Mouse (Mus musculus): ENCODE measurements at regions not wholly inside any gene's neighbourhood (a gene's known extent, or its start where the extent isn't known, plus 50 kb on each side); places are given as distances from the start of the nearest gene placed in this dataset.

DNA sequence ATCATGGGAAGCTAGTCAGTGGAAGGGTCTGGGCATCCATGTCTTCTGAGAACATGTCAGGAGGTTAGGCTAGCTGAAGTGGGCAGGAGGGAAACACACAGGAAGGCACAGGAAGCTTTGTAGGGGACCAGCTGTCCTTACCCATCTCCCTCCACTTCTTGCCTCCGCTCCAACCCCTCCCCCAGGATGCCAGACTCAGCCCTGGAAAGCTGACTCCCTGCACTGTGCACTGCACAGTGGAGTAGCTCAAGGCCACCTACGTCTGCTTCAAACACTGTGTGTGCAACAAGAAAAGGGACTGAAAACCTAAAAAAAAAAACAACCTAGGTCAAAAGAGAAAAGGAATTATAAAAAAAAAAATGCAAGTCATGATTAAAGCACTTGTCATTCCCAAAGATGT, 97.3 kb downstream of the Zfp706 start:
- no peaks in the 10 kb centered on the region for H3K9me3 ChIP-seq (replicated peaks; ENCODE audit: control insufficient read depth, low read length)
- no peak overlapping the region for H3K9ac ChIP-seq (ENCODE audit: low read length)
- no peak overlapping the region for H3K4me2 ChIP-seq (ENCODE audit: low read length)
- H3K4me3 ChIP-seq (ENCODE audit: low read depth, low read length), result no peak overlapping the region
- no peaks in the 10 kb centered on the region for H3K4me1 ChIP-seq (ENCODE audit: control insufficient read depth, insufficient read depth, low read length)
- no peak overlapping the region for H3K27ac ChIP-seq (ENCODE audit: low read depth, low read length)
- WGBS, result 71% methylated on average over 2 of the region's 2 CpGs
- H3K36me3 ChIP-seq (ENCODE audit: control insufficient read depth, insufficient read depth, low read length), result no peaks in the 10 kb centered on the region
- H3K27me3 ChIP-seq (replicated peaks; ENCODE audit: control insufficient read depth, insufficient read depth, low read length), result no peaks in the 10 kb centered on the region
- DNase-seq (ENCODE audit: low spot score) (no peak), ATAC-seq (no peak)

DNA sequence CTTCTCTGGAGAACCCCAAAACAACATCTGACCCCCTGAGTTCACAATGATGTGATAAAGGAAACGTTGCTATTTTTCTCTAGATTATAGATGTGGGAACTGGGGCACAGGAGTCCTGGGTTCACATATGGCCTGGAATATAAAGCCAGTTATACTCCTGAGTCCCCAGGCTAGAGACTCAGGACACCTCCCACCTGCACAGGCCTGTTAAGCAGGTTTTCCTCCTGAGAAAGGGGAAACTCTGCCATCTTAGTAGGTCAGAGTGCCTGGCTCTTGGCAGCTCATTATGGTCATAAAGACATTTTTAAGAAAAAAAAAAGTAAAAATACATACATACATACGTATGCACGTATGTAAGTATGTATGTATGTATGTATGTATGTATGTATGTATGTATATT, 98.1 kb downstream of the Zfp706 start:
- H3K4me3 ChIP-seq (ENCODE audit: low read depth, low read length), result no peak overlapping the region
- H3K4me2 ChIP-seq (ENCODE audit: low read length), result no peak overlapping the region
- no peaks in the 10 kb centered on the region for H3K36me3 ChIP-seq (ENCODE audit: control insufficient read depth, insufficient read depth, low read length)
- ATAC-seq (no peak), DNase-seq (ENCODE audit: low spot score) (no peak)
- no peaks in the 10 kb centered on the region for H3K4me1 ChIP-seq (ENCODE audit: control insufficient read depth, insufficient read depth, low read length)
- no peaks in the 10 kb centered on the region for H3K9me3 ChIP-seq (replicated peaks; ENCODE audit: control insufficient read depth, low read length)
- H3K9ac ChIP-seq (ENCODE audit: low read length), result no peak overlapping the region
- no peaks in the 10 kb centered on the region for H3K27me3 ChIP-seq (replicated peaks; ENCODE audit: control insufficient read depth, insufficient read depth, low read length)
- no peak overlapping the region for H3K27ac ChIP-seq (ENCODE audit: low read depth, low read length)
- 85% methylated on average over 3 of the region's 3 CpGs for WGBS

DNA sequence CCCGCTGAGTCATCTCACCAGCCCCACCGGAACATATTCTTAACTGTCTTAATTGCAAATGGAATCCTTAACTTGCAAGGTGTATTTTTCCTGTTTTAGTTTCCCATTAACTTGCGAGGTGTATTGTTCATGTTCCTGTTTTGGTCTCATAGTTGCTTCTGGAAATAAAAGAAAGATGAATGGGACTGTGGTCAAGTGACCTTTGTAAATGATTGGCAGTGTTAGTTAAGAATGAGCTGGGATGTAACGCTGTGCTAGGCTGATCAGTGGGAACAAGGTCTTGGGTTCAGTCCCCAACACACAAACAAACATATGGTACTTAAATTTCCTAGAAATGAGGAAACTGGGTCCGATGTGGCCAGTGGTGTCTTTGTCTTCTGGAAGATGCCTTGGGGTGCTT, 100.8 kb downstream of the Zfp706 start:
- H3K9me3 ChIP-seq (replicated peaks; ENCODE audit: control insufficient read depth, low read length), result no peaks in the 10 kb centered on the region
- no peak overlapping the region for H3K4me3 ChIP-seq (ENCODE audit: low read depth, low read length)
- 91% methylated on average over 5 of the region's 5 CpGs for WGBS
- H3K4me2 ChIP-seq (ENCODE audit: low read length), result no peak overlapping the region
- no peaks in the 10 kb centered on the region for H3K36me3 ChIP-seq (ENCODE audit: control insufficient read depth, insufficient read depth, low read length)
- ATAC-seq (no peak), DNase-seq (ENCODE audit: low spot score) (no peak)
- H3K9ac ChIP-seq (ENCODE audit: low read length), result no peak overlapping the region
- no peak overlapping the region for H3K27ac ChIP-seq (ENCODE audit: low read depth, low read length)
- H3K27me3 ChIP-seq (replicated peaks; ENCODE audit: control insufficient read depth, insufficient read depth, low read length), result no peaks in the 10 kb centered on the region
- peaks cover 4% of the 10 kb centered on the region; the same call in 1 of the 2 replicates for H3K4me1 ChIP-seq (ENCODE audit: control insufficient read depth, insufficient read depth, low read length)

DNA sequence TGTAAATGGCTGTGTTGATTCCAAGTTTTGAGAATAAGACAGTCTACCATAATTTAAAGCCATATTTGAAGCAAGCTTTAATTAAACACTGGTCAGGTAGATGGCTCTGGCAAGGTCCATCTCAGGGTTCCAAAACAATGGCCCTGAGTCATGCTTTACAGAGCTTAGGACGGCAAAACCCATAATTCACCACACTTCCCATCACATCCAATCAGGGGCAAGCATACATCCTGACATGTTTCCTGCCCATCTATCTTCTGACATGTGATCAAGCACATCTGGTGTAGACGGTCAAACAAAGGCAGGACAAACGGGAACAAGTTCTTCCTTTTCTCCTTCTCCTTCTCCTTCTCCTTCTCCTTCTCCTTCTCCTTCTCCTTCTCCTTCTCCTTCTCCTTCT, 101.5 kb downstream of the Zfp706 start:
- peaks cover 10% of the 10 kb centered on the region; the same call in 1 of the 2 replicates for H3K4me1 ChIP-seq (ENCODE audit: control insufficient read depth, insufficient read depth, low read length)
- H3K9me3 ChIP-seq (replicated peaks; ENCODE audit: control insufficient read depth, low read length), result no peaks in the 10 kb centered on the region
- ATAC-seq, result no peak
- DNase-seq (ENCODE audit: low spot score), result no peak
- H3K4me2 ChIP-seq (ENCODE audit: low read length), result no peak overlapping the region
- H3K9ac ChIP-seq (ENCODE audit: low read length), result no peak overlapping the region
- no peaks in the 10 kb centered on the region for H3K27me3 ChIP-seq (replicated peaks; ENCODE audit: control insufficient read depth, insufficient read depth, low read length)
- no peak overlapping the region for H3K4me3 ChIP-seq (ENCODE audit: low read depth, low read length)
- H3K27ac ChIP-seq (ENCODE audit: low read depth, low read length), result no peak overlapping the region
- H3K36me3 ChIP-seq (ENCODE audit: control insufficient read depth, insufficient read depth, low read length), result no peaks in the 10 kb centered on the region
- 80% methylated on average over 3 of the region's 3 CpGs for WGBS

DNA sequence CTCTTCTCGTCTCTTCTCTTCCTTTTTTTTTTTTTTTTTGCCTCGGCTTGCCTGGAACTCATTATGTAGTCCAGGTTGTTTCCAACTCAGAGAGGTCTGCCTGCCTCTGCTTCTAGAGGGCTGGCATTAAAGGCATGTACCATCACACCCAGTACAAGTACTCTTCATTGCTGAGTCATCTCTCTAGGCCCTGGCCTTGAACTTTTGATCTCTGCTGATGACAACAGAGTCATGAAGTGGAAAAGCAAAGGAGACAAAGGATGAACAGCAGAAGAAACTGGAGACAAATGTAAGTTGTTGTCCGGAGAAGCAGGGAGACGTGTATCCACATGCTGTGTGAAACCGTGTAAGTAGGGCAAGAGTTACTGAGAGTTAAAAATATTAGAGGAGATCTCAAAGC, 103.7 kb downstream of the Zfp706 start:
- no peak overlapping the region for H3K27ac ChIP-seq (ENCODE audit: low read depth, low read length)
- no peaks in the 10 kb centered on the region for H3K36me3 ChIP-seq (ENCODE audit: control insufficient read depth, insufficient read depth, low read length)
- no peak overlapping the region for H3K4me3 ChIP-seq (ENCODE audit: low read depth, low read length)
- ATAC-seq (no peak), DNase-seq (ENCODE audit: low spot score) (no peak)
- H3K4me1 ChIP-seq (ENCODE audit: control insufficient read depth, insufficient read depth, low read length), result peaks cover 11% of the 10 kb centered on the region; the same call in 1 of the 2 replicates
- H3K9me3 ChIP-seq (replicated peaks; ENCODE audit: control insufficient read depth, low read length), result no peaks in the 10 kb centered on the region
- no peak overlapping the region for H3K4me2 ChIP-seq (ENCODE audit: low read length)
- H3K27me3 ChIP-seq (replicated peaks; ENCODE audit: control insufficient read depth, insufficient read depth, low read length), result no peaks in the 10 kb centered on the region
- no peak overlapping the region for H3K9ac ChIP-seq (ENCODE audit: low read length)
- 80% methylated on average over 5 of the region's 5 CpGs for WGBS

DNA sequence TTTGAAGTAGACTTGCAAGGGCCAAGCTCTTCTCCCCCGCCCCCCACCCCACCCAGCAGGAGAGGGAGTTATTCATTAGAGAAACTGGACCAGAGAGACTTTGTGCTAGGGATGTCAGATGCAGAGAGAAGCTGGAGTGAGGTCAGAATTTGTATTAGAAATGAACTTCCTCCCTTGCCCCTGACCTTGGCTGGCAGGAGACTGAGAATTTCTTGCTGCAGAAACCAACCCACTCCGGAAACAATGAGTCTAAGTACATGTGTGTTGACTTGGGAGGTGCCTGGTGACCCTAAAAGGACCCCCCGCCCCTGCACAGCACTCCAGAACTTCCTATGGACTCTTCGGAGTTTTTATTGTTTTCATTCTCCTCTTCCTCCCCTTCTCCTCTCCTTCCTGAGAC, 104.3 kb downstream of the Zfp706 start:
- Histone ChIP-seq H3K36me3 (ENCODE audit: control insufficient read depth, insufficient read depth, low read length) (no peaks in the 10 kb centered on the region), H3K4me3 (ENCODE audit: low read depth, low read length) (no peak overlapping the region), H3K9ac (ENCODE audit: low read length) (no peak overlapping the region), H3K27me3 (replicated peaks; ENCODE audit: control insufficient read depth, insufficient read depth, low read length) (no peaks in the 10 kb centered on the region), H3K9me3 (replicated peaks; ENCODE audit: control insufficient read depth, low read length) (no peaks in the 10 kb centered on the region), H3K4me2 (ENCODE audit: low read length) (no peak overlapping the region), H3K27ac (ENCODE audit: low read depth, low read length) (no peak overlapping the region), H3K4me1 (ENCODE audit: control insufficient read depth, insufficient read depth, low read length) (peaks cover 11% of the 10 kb centered on the region; the same call in 1 of the 2 replicates)
- WGBS, result 77% methylated on average over 4 of the region's 4 CpGs
- ATAC-seq (no peak), DNase-seq (ENCODE audit: low spot score) (no peak)

DNA sequence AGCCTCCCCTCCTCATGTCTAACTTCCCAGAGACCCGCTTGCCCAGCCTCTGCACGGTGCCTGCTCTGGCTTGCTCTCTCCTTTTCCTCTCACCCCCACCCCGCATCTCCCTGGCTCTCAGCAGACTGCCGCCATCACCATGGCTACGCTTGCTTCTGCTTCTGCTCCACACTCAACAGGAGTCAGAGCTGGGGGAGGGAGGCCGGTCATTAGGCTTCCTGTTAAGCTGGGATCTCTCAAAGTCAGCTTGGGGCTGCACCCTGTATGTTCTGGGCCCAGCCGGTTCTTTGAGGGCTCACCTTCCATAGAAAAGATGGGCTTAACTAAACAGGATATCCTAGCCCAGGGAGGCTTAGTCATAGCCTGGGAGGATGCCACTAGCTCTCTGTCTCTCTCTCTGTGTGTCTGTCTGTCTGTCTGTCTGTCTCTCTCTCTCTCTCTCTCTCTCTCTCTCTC, 105.7 kb downstream of the Zfp706 start:
- ATAC-seq (peak; percentile 96), DNase-seq (ENCODE audit: low spot score) (peak; percentile 76)
- peaks cover 11% of the 10 kb centered on the region; the same call in 1 of the 2 replicates for H3K4me1 ChIP-seq (ENCODE audit: control insufficient read depth, insufficient read depth, low read length)
- no peaks in the 10 kb centered on the region for H3K36me3 ChIP-seq (ENCODE audit: control insufficient read depth, insufficient read depth, low read length)
- H3K4me2 ChIP-seq (ENCODE audit: low read length), result no peak overlapping the region; the same call in 1 of the 2 replicates
- H3K4me3 ChIP-seq (ENCODE audit: low read depth, low read length), result no peak overlapping the region
- H3K27me3 ChIP-seq (replicated peaks; ENCODE audit: control insufficient read depth, insufficient read depth, low read length), result no peaks in the 10 kb centered on the region
- 7% methylated on average over 7 of the region's 7 CpGs for WGBS
- no peak overlapping the region for H3K27ac ChIP-seq (ENCODE audit: low read depth, low read length)
- no peaks in the 10 kb centered on the region for H3K9me3 ChIP-seq (replicated peaks; ENCODE audit: control insufficient read depth, low read length)
- H3K9ac ChIP-seq (ENCODE audit: low read length), result no peak overlapping the region

DNA sequence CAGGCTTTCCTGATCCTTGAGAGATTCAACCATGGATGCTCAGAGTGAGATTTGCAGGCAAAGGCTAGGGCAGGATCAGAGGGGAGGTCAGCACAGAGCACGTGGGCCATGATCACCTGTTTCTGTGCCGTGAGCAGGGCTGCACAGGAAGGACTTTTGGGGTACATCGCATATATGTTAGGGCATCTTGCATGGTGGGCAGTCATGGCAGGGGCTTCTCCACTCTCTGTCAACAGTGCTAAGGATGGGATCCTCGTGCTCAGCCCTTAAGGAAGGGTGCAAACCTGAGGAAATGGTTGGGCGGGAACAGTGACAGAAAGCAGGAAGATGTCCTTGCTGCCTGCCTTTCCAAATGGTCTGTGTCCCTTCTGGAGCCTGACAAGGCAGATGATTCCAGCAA, 106.2 kb downstream of the Zfp706 start:
- peak; percentile 27; the same call in 1 of the 2 replicates for ATAC-seq
- H3K36me3 ChIP-seq (ENCODE audit: control insufficient read depth, insufficient read depth, low read length), result no peaks in the 10 kb centered on the region
- H3K4me3 ChIP-seq (ENCODE audit: low read depth, low read length), result no peak overlapping the region
- peaks cover 11% of the 10 kb centered on the region; the same call in 1 of the 2 replicates for H3K4me1 ChIP-seq (ENCODE audit: control insufficient read depth, insufficient read depth, low read length)
- H3K9me3 ChIP-seq (replicated peaks; ENCODE audit: control insufficient read depth, low read length), result no peaks in the 10 kb centered on the region
- H3K27me3 ChIP-seq (replicated peaks; ENCODE audit: control insufficient read depth, insufficient read depth, low read length), result no peaks in the 10 kb centered on the region
- DNase-seq (ENCODE audit: low spot score), result no peak
- no peak overlapping the region; the same call in 1 of the 2 replicates for H3K4me2 ChIP-seq (ENCODE audit: low read length)
- WGBS, result 59% methylated on average over 5 of the region's 5 CpGs
- no peak overlapping the region for H3K27ac ChIP-seq (ENCODE audit: low read depth, low read length)
- no peak overlapping the region for H3K9ac ChIP-seq (ENCODE audit: low read length)

DNA sequence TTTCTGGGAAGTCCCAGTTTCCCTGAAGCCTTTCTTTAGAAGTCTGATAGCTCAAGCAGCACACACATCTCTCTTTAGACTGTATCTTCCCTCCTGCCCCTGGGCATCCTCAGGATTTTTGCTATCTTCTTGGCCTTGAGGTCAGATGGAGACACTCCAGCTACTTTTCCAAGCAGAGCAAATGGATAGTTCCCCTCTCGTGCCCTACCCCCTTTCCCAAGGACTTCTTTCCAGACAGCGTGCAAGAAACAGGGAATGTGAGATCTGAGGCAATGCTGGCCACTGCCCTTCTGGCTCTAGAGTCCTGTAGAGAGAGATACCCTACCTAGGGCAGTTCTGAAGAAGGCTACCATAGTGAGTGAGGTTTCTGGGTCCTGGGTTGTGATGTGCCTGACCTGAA, 106.6 kb downstream of the Zfp706 start:
- no peak overlapping the region for H3K4me2 ChIP-seq (ENCODE audit: low read length)
- H3K27me3 ChIP-seq (replicated peaks; ENCODE audit: control insufficient read depth, insufficient read depth, low read length), result no peaks in the 10 kb centered on the region
- no peak overlapping the region for H3K27ac ChIP-seq (ENCODE audit: low read depth, low read length)
- H3K36me3 ChIP-seq (ENCODE audit: control insufficient read depth, insufficient read depth, low read length), result no peaks in the 10 kb centered on the region
- no peak for ATAC-seq
- no peaks in the 10 kb centered on the region for H3K9me3 ChIP-seq (replicated peaks; ENCODE audit: control insufficient read depth, low read length)
- H3K4me3 ChIP-seq (ENCODE audit: low read depth, low read length), result no peak overlapping the region
- no peak overlapping the region for H3K9ac ChIP-seq (ENCODE audit: low read length)
- no peak for DNase-seq (ENCODE audit: low spot score)
- WGBS, result 68% methylated on average over 2 of the region's 2 CpGs
- H3K4me1 ChIP-seq (ENCODE audit: control insufficient read depth, insufficient read depth, low read length), result peaks cover 11% of the 10 kb centered on the region; the same call in 1 of the 2 replicates
